In genomic region chrX:36550906-36551305, GRCm38 (mm10) we compare ENCODE assay signal across 9 mouse cellular contexts. TPM values are rescaled to one million over a fixed set of nuclear protein-coding genes. Genes with fewer than 3 reads are reported as not detected.
DNase-seq lines count a peak whose midpoint lies in the region; ATAC-seq and TF ChIP-seq lines count a peak whose summit lies in the region.
"Had no signal": no experiment of that assay in that cellular context is flagged by ENCODE, and none has a peak within 500 bp of the region (broad histone marks: within the 10 kb centered on the region; RNA-seq: fewer than 3 reads in every experiment).

No protein-coding gene starts in this region.

- H3K27me3 ChIP-seq in heart, embryonic 10.5 days (ENCODE audit: insufficient read depth, poor library complexity, severe bottlenecking), result no peaks in the 10 kb centered on the region
- no peaks in the 10 kb centered on the region for H3K27me3 ChIP-seq in intestine, embryonic 14.5 days (replicated peaks; ENCODE audit: control insufficient read depth, insufficient read depth, low read length)
- H3K27me3 ChIP-seq in lung, embryonic 14.5 days (ENCODE audit: insufficient read depth, low read length), result no peaks in the 10 kb centered on the region

- TF ChIP-seq CTCF in brain, embryonic 14.5 days (IDR thresholded peaks at IDR 0.05; ENCODE audit: borderline replicate concordance, extremely low read depth, insufficient read depth, insufficient read length), result no peak
- TF ChIP-seq CTCF in lung, embryonic 14.5 days (IDR thresholded peaks at IDR 0.05; ENCODE audit: low read depth), result no peak

- no peak overlapping the region for H3K9ac ChIP-seq in intestine, embryonic 14.5 days (ENCODE audit: low read length)
- H3K9ac ChIP-seq in lung, embryonic 14.5 days, result no peak overlapping the region

- H3K4me3 ChIP-seq in heart, embryonic 10.5 days, result no peak overlapping the region
- H3K4me3 ChIP-seq in intestine, embryonic 14.5 days (ENCODE audit: low read depth, low read length), result no peak overlapping the region
- no peak overlapping the region for H3K4me3 ChIP-seq in lung, embryonic 14.5 days (ENCODE audit: low read depth, low read length)

- no peak overlapping the region for H3K27ac ChIP-seq in heart, embryonic 10.5 days
- H3K27ac ChIP-seq in intestine, embryonic 14.5 days (ENCODE audit: low read depth), result peak overlapping the region; percentile 85
- H3K27ac ChIP-seq in lung, embryonic 14.5 days (ENCODE audit: low read depth), result peak overlapping the region; percentile 87

- 31% methylated on average over 5 of the region's 5 CpGs for WGBS in heart, embryonic 10.5 days
- WGBS in intestine, embryonic 14.5 days, result 21% methylated on average over 5 of the region's 5 CpGs
- WGBS in lung, embryonic 14.5 days, result 18% methylated on average over 5 of the region's 5 CpGs

- H3K4me2 ChIP-seq in intestine, embryonic 14.5 days (ENCODE audit: low read length), result peak overlapping the region; percentile 2; the same call in 1 of the 2 replicates
- no peak overlapping the region for H3K4me2 ChIP-seq in lung, embryonic 14.5 days

- peak; percentile 52 to 66 for DNase-seq in heart, adult 18-20 months
- DNase-seq in heart, embryonic 10.5 days (ENCODE audit: low spot score), result no peak
- DNase-seq in brain, embryonic 14.5 days (ENCODE audit: low read depth), result peak; percentile 83
- peak; percentile 46 for DNase-seq in gastrocnemius, postnatal 14 days
- DNase-seq in intestine, embryonic 14.5 days (ENCODE audit: low spot score), result peak; percentile 77
- peak; percentile 90 for DNase-seq in lung, embryonic 14.5 days
- DNase-seq in ovary, postnatal 10 days (ENCODE audit: low spot score), result peak; percentile 17
- DNase-seq in B cell, adult 2 months, result no peak

- H3K9me3 ChIP-seq in heart, embryonic 10.5 days, result no peaks in the 10 kb centered on the region
- H3K9me3 ChIP-seq in intestine, embryonic 14.5 days (ENCODE audit: control insufficient read depth, low read length), result no peaks in the 10 kb centered on the region
- no peaks in the 10 kb centered on the region for H3K9me3 ChIP-seq in lung, embryonic 14.5 days (ENCODE audit: low read depth, low read length)

- no peaks in the 10 kb centered on the region for H3K4me1 ChIP-seq in heart, embryonic 10.5 days
- peaks cover 5% of the 10 kb centered on the region; the same call in 1 of the 2 replicates for H3K4me1 ChIP-seq in intestine, embryonic 14.5 days (replicated peaks; ENCODE audit: control insufficient read depth, insufficient read depth, low read length)
- H3K4me1 ChIP-seq in lung, embryonic 14.5 days (ENCODE audit: insufficient read depth), result no peaks in the 10 kb centered on the region

- intact Hi-C loops in gastrocnemius, postnatal 14 days (cut with DNase I; ENCODE audit: low total_unique reads), result no loop called here

- H3K36me3 ChIP-seq in heart, embryonic 10.5 days, result no peaks in the 10 kb centered on the region
- H3K36me3 ChIP-seq in intestine, embryonic 14.5 days (ENCODE audit: control insufficient read depth, insufficient read depth, low read length), result no peaks in the 10 kb centered on the region
- H3K36me3 ChIP-seq in lung, embryonic 14.5 days (ENCODE audit: insufficient read depth), result no peaks in the 10 kb centered on the region

- TF ChIP-seq POLR2A in brain, embryonic 14.5 days (IDR thresholded peaks at IDR 0.05; ENCODE audit: borderline replicate concordance, extremely low read depth, insufficient read depth, insufficient read length, poor library complexity, severe bottlenecking), result no peak

- 0 out of 2 replicates have a peak, but pooled peaks have one; percentile 24 for ATAC-seq in intestine, embryonic 14.5 days (replicated peaks; ENCODE audit: low FRiP score, low TSS enrichment, low read depth)
- peak; percentile 86 for ATAC-seq in lung, embryonic 14.5 days (ENCODE audit: insufficient read depth)

RNA-seq across cellular contexts. Expression of gene Pgrmc1, which starts 47.1 kb away (rescaled TPM):
- 10 to 100 TPM; 20.8 to 28.4 TPM for total RNA-seq in heart, adult 18-20 months (2021)
- polyA plus RNA-seq in heart, embryonic 10.5 days (2016; fragmentation: Nextera tagmentation; extraction: Ambion mirVana), result 144 and 196 TPM in 2 replicates
- polyA plus RNA-seq in brain, embryonic 14.5 days (2012; rRNA removed), result 335 and 340 TPM in 2 replicates
- total RNA-seq in gastrocnemius, postnatal 14 days (2021), result 10 to 100 TPM; 17.3 to 19.0 TPM
- 205 and 214 TPM in 2 replicates for polyA plus RNA-seq in intestine, embryonic 14.5 days (2014; fragmentation: Nextera tagmentation; extraction: Ambion mirVana)
- polyA plus RNA-seq in lung, embryonic 14.5 days (2014; fragmentation: Nextera tagmentation; extraction: Ambion mirVana), result 219 and 240 TPM in 2 replicates

RNA-seq across cellular contexts. Expression of gene Gm14569, which starts 59.3 kb away (rescaled TPM):
- total RNA-seq in heart, adult 18-20 months (2021), result not detected
- not detected in 2 replicates for polyA plus RNA-seq in heart, embryonic 10.5 days (2016; fragmentation: Nextera tagmentation; extraction: Ambion mirVana)
- 0.11 TPM in 1 of 2 replicates, not detected in the other for polyA plus RNA-seq in brain, embryonic 14.5 days (2012; rRNA removed)
- total RNA-seq in gastrocnemius, postnatal 14 days (2021), result not detected
- 0.04 TPM in 1 of 2 replicates, not detected in the other for polyA plus RNA-seq in intestine, embryonic 14.5 days (2014; fragmentation: Nextera tagmentation; extraction: Ambion mirVana)
- not detected in 2 replicates for polyA plus RNA-seq in lung, embryonic 14.5 days (2014; fragmentation: Nextera tagmentation; extraction: Ambion mirVana)
- polyA plus RNA-seq: spleen, adult 2 months had no signal

Comparison
In these comparisons a context has a peak if more than half of its experiments do, and no peak if none do; other contexts are left out.
1. DNase-seq: peak in heart, adult 18-20 months (2 of 2), brain, embryonic 14.5 days (single experiment), gastrocnemius, postnatal 14 days (single experiment), intestine, embryonic 14.5 days (single experiment), lung, embryonic 14.5 days (single experiment) and ovary, postnatal 10 days (single experiment); none in heart, embryonic 10.5 days (single experiment) and B cell, adult 2 months (0 of 2).